Mouse (Mus musculus) spleen, postnatal 10 days (tissue): ENCODE data around the gene Cd68.
A peak's percentile ranks its signal among the peaks of the same experiment; 100 is the strongest.
"Not testable (repeated sequence)": the region's sequence is repeated elsewhere in the genome, so short reads cannot be mapped to it uniquely, and the experiment has no call there.

Source experiments
- DNase-seq, 2 experiments: peaks; one replicate each; pipeline ENCODE4 v3.0.0; 2021 to 2022; ENCODE audit warnings: low spot score in 2 of 2

Gene Cd68

DNA sequence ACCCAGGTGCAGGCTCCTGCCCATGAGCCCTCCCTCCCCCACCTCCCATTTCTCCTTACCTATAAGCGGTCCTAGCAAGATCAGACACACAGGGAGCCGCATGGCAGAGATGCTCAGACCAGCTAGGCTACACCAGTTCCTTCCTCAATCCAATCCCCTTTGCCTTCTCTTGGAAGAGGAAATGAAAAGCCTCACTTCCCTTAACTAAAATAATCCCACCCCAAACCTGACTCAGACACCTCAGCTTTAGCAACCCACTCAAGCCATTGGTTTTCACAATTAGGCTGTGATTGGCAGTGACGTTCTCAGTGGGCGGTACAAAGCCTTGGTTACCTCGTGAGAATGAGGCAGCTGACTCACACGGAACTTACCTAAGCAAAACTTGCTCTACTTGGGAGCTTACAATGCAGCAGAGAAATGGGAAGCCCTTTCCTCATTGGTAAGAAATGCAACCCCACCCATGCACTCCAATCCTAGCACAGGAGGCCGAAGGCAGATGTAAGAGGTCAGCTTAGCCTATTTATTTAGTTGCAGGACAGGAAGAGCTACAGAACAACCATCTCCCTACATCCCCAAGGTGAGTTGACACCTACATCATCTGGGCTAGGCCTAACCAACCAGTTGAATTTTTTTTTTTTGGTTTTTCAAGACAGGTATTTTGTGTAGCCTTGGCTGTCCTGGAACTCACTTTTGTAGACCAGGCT lies at the start of gene Cd68:
Cd68 (minus strand) TSS at position 193 of the 704 bp plus-strand sequence.
- peak in 1 of 2 experiments; percentile 71 for DNase-seq

DNA sequence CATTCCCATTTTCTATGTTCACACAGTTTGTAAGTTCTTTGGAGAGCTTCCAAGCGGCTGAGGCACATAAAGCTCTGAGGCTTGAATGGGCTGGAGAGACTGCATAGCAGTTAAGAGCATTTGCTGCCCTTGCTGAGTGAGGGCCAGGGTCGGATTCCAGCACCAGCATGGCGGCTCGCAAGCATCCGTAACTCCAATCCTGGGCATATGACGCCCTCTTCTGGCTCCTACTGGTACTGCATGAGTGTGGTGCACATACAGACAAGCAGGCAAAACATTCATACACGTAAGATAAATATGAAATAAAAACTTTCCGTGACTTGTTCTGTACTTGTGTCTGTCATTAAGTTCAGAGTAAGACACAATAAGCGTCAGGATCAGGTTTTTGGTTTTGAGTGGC lies 49.5 kb upstream of the Cd68 start:
- peak in 1 of 2 experiments; percentile 56 for DNase-seq

DNA sequence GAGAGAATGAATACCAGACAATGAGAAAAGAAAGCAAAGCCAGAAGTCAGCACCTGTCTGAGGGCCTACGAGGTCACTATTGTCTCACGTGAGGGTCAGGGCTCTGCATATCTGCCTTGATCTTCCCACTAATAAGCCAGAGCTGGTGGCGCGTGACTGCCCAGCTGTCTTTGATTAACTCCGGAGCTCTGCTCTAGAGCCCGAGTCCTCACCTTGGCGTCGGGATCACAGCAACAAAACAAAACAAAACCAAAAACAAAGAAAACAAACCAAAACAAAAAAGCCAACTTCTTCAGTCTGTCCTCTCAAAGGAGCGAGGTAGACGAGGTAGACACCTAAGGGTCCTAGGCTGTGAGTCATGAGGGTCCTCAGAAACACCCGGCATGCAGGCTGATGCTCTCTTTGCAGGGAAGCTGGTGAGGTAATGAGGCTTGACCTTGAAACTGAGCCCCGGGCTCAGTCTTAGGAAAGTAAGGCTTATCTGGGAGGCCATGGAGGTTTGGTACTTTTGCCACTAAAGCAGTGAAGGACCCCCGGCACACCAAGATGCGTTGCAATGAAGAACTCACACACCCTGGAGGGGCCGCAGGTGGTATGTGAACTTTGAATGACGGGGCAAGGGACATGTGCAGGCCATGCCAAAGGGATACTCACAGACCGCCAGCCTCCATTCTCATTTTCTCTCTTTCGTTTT lies 48.8 kb upstream of the Cd68 start:
- no peak for DNase-seq

DNA sequence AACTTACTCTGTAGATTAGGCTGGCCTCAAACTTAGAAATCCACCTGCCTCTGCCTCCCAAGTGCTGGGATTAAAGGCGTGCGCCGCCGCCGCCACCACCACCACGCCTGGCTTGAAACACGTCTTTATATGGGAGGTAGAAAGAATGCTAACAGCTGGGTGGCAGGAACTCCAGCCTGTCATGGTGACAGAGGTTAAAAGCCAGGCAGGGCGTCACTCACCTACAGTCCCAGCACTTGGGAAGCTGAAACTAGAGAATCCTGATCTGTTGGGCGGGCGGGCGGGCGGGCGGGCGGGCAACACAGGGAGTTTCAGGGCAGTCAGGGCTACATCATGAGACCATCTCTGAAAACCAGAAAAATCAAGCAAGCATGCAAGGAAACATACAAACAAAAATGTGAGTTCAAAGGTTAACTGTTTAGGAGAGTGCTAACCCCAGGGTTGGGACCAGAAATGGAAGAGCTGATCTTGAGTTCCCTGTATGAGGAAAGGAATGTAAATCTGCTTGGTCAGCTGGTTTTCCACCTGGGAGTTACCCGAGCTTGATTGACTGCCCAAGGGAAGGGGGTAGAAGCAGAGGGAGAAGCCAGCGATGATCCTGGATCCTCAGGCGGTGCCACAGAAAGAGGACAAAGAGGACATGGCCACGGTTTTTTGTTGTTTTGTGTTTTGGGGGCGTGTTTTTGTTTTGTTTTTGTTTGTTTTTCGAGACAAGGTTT lies 47.2 kb upstream of the Cd68 start:
- DNase-seq, result no peak

DNA sequence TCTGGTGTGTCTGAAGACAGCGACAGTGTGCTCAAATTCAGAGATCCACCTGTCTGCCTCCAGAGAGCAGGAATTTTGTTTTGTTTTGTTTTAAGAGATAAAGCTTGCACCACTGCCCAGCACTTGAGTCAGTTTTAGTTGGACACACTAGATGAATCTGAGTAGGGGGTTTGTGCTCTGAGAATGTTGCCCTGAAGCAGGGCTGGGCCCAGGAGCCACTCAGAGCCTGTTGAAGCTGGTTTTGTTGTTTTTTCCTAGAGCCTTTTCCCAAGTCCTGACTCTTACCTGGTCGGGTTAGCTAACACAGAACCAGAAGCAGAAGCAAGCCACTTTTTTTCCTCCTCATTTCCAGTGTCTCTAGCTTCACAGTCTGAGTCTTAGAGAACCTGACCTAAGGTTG lies 45.1 kb upstream of the Cd68 start:
- no peak for DNase-seq

DNA sequence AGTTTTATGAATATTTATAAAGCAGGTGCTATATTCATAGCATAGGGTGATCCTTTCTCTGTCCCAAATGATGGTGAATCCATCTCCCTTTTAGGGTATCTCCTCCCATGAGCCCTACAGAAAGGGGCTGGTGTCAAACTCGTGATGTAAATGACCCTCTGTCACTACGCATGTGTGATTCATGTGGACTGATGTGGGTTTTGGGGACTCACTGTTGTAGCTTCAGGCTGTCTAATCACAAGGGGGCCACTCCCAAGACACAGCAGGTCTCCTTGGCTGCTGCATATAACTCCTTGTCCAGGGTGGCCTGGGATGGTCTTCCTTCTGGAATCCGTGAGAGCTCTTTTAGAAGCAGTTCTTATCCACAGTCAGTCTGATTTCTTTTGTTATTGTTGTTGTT lies 44.5 kb upstream of the Cd68 start:
- DNase-seq, result no peak

DNA sequence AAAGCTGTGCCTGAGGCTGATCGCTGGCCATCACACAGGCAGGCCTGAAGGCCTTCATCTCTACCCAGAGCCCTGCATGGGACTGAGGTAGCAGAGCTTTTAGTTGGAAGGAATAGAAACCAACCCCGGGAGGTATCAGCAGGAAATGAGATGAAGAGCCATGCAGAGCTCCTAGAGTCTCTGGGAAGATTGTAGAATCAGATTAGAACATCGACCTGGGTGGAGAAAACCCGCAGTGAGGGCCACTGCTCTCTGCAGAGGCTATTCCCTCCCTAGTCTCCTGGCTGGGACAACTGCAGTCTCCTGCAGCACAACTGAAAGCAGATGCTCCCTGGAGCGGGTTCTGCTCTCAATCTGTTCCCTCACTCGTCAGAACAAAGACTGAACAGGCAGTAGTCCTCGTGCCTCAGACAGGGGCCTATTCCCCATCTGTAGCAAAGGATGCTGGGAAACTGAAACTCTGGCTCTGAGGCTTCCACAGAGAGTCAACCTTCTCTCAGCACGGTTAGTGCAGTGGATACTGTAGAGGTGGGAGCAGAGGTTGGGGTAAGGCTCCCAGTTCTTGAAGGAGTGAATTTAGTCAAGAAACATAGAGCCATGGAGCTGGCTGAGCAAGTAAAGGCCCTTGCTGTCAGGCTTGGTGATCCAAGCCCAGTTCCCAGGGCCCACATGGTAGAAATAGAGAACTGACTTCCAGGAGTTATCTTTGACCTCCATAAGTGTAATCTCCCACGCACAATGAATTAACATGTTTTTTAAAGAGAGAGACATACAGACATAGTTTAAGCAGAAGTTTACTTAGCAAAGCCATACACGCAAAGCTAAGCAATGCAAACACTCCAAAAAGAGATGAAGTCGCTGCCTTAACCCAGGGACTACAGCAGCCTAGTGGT lies 43.8 kb upstream of the Cd68 start:
- DNase-seq, result no peak

DNA sequence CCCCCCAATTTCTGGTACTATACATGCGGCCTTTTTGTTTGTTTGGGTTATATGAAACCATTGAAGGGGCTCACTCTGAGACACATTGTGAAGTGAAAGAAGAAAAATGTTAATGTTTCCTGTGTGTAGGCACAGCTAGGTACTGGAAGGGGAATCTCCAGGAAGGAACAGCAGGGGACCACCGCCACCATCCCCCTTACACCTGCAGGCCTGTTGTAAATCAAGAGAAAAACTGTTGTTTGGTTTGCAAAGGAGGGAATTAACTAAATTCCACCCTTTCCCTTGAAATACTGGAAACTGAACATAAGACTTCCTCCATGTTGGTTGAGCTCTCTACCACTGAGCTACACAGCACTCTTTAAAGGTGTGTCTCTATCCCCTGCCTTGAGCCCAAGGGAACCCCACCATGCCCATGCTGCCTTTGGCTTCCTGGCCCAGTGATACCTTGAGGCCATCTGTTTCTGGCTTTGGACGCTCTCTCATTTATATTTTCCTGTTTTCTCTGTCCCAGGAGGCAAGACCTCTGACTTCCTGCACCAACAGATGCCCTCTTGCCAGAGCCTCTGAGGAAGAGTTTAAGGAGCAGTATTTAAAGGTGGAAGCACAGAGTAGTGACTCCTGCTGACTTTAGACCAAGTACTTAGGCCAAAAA lies 42.8 kb upstream of the Cd68 start:
- DNase-seq, result no peak

DNA sequence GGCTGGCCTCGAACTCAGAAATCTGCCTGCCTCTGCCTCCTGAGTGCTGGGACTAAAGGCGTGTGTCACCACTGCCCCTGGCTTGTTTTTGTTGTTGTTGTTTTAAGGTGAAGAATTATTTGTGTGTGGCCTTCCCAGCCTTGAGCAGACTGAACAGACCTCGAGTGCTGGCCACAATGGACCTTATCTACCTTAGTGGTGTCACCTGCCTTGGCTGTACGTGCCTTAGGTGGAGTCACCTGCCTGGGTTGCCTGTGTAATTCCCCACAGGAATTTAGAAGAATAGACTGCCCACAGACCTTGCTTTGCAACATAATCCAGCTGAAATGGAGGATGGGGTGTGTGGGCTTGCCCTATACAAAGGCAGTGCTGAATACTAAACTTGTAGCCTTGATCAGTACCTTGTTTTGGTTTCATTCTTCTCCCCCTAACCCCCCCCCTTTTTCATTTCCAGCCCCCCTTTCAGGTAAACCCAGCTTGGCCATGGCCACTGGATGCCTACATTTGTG lies 42.0 kb upstream of the Cd68 start:
- no peak for DNase-seq

DNA sequence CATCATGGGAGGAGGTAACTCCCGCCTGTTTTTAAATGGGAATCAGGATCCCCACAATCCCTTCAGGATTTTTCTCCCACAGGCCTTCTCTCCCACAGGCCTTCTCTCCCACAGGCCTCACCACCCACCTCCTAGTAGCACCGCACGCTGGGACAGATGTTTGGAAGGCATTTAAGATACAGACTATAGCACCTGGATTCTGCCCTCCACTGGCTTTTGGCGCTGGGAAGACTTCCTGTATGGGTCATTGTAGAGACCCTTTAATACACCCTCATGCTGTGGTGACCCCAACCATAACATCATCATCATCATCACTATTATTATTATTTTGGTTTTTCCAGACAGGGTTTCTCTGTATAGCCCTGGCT lies 41.5 kb upstream of the Cd68 start:
- DNase-seq, result no peak

DNA sequence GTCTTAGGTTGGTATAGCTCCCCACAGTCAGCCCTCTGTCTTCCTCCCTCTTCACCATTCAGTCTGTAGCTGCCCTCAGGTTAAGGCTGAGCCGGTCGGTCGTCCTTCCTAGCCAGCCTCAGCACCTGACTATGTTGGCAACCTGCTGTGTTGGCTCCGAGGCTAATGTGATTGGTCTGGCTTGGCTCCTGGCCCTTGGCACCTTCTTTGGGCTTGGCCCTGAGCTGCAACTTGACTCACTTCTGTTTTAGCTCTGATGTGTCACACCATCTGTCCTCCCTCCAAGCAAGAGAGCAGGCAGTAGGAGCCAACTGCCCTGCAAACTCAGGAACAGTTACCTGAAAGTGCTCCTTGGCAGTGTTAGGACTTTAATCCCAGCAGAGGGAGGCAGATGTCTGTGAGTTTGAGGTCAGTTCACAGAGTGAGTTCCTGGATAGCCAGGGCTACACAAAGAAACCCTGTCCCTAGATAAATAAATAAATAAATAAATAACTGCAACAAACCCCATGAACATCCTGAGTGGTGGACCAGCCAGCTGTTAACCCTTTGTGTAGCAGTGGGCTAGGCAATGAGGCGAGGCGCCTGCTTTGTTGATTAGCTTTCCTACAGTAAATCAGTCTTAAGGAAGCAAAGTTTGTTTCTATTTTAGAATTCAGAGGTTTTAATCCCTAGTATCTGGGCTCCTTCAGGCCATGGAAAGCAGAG lies 41.0 kb upstream of the Cd68 start:
- no peak for DNase-seq

DNA sequence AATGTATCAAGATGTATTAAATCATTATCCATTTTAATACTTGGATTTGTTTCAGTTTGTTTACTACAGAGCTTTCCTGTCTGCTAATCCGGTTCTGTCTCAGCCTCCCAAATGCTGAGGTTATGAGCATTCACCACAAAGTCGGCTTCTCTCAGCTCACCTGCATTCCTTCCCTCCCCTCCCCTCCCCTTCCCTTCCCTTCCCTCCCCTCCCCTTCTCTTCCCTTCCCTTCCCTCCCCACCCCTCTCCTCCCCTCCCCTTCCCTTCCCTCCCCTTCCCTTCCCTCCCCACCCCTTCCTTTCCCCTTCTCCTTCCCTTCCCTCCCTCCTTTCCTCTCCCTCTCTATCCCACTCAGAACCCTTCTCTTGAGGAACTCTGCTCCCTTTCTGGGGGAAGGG lies 38.7 kb upstream of the Cd68 start:
- DNase-seq, result no peak

DNA sequence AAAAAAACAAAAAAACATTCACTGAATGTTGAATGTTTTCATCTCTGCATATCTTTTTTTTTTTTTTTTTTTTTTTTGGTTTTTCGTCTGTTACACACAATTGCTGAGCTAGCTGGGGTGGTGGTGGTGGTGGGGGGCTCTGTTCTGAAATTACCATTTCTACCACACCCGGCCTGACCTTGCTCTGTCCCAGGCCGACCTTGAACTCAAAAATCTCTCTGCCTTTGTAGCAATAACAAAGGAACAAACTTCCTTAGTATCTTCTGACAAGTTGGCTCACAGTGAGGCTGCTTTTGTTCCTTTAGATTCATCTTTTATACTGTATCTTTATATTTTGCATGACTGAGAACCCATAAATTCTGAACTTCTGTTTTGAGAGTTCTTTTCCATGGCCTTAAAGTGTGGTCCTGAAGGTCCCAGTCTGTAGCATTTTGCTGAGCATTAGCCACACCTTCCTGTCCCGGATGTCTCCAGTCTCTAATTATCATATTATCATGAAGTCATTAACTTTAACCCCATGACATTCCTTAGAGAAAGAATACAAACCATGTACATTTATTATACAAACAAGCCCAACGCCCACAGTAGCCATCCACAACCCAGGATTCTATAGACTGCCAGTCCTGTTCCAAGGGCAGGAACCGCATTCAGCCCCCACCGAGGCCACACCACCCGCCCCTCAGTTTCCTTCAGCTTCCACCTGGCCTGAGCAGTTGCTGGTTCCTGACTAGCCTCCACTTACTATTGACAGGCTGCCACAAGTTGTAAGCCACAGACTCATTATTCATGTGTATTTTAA lies 38.1 kb upstream of the Cd68 start:
- no peak for DNase-seq

DNA sequence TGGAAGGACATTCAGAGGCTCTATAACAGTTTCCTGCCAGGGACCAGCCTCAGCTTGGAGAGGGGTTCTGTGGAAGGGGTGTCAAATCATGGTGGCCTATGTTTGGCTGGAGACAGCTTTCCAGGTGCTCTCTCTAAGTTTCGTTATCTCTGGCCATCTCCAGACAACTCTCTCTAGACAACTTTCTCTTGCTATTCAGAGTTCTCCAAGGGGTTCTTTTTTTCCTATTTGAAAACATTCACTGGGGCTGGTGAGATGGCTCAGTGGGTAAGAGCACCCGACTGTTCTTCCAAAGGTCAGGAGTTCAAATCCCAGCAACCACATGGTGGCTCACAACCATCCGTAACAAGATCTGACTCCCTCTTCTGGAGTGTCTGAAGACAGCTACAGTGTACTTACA lies 37.4 kb upstream of the Cd68 start:
- DNase-seq, result not testable (repeated sequence)

DNA sequence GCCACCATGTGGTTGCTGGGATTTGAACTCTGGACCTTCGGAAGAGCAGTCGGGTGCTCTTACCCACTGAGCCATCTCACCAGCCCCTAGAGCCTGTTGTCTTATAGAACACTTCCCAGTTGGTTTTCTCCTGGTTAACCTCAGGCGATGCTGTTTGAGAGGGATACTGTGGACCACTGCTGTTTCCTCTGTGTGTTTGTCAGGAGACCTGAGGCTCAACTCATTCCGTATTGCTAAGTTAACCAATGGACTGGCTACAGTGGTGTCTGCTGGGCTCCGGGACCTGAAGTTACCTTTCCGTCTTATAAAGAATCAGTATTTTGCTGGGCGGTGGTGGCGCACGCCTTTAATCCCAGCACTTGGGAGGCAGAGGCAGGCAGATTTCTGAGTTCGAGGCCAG lies 36.9 kb upstream of the Cd68 start:
- not testable (repeated sequence) for DNase-seq

DNA sequence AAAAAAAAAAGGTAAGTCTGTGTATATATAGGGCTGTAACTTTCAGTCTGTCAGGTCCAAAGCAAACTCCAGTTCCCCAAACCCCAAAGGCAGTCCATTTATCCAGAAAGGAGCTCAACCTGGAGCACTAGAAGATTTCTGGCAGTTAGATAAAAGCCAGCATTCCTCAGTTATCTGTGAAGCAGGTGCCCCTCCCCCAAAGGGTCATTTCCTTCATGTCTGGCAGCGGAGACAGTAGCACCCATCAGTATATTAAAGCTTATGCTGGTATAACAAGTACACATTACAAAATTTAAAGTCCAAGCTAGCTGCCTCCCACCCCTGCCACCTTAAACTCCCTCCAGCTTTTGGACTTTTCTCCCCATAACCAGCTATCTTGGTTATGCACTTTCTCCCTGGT lies 33.6 kb upstream of the Cd68 start:
- no peak for DNase-seq

DNA sequence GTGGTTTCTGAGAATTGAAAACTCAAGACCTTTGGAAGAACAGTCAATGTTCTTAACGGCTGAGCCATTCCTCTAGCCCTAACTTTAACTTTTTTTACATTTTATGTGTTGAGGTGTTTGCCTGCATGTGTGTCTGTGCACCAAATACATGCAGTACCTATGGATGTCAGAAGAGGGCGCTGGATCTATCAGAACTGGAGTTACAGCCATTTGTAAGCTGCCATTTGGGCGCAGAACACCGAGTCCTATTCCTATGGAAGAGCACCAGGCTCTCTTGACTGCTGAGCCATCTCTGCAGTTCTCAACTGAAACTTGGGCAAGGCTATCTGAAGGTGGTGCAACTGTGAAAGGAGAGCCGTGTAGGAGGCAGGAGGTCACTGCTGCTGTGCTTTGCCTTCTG lies 32.6 kb upstream of the Cd68 start:
- no peak for DNase-seq

DNA sequence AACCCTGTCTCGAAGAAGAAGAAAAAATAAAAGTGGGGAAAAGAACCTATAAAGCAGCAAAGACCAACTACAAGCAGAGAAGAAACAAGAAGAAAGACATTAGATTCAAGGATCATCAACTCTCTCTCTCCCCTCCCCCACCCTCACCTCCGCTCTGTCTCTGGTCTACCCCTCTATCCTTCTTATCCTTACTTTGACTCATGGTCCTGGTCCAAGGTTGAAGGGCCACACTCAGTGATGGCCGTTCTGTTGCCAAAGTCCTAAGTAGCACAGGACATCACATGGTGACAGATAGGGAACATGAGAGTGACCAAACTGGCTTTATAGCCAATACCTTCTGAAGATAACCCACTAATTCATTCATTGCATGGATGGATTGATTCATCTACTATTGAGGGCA lies 31.4 kb upstream of the Cd68 start:
- DNase-seq, result no peak

DNA sequence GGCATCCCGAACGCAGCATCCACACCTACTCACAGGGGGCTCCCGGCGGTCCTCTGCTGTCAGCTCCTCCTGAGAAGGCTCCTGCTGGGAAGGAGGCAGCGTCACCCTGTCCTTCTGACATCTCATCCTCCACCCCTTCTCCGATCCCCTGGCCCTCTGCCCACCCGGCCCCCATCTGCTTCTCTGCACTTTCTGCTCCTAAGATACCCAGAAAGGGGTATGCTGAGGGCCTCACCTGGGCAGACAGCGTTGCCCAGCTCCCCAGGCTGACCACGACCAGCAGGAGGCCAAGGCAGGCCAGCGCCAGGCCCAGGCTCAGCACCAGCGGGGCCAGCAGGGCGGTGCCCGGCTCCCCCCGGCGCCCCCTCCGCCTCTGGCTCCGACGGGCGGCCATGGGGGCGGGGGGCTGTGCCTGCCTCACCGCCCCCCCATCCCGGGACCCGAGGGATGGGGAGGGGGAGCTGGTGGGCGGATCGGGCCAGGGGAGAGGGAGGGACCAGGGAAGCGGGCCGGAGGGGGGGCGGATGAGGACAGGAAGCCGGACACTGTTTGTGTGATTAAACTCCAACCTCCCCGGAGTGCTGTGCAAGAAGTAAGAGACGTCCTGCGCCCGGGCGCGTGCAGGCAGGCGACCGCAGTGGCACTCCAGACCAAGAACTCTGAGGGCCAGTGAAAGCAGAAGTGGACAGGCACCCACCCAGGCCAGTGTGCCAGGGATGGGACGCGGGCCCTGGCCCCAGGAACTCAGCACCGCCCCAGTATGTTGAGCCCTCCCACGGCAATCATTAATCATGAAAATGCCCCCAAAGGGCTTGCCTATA lies 29.6 kb upstream of the Cd68 start, which contains the start of the genes Tnfsf12 and Tnfsfm13:
Tnfsf12 (minus strand) TSS at position 489 of the 821 bp plus-strand sequence.
Tnfsfm13 (minus strand) TSS at position 738 of the 821 bp plus-strand sequence.
- DNase-seq, result peak in 1 of 2 experiments; percentile 53
